Mouse (Mus musculus) yolk sac, embryonic 10.5 days (tissue): ENCODE measurements around the gene Adamts3.

Source experiments
- DNase-seq: peaks from one replicate; pipeline ENCODE4 v3.0.0-alpha.2; 2017; ENCODE audit warnings: low spot score

Gene Adamts3

DNA sequence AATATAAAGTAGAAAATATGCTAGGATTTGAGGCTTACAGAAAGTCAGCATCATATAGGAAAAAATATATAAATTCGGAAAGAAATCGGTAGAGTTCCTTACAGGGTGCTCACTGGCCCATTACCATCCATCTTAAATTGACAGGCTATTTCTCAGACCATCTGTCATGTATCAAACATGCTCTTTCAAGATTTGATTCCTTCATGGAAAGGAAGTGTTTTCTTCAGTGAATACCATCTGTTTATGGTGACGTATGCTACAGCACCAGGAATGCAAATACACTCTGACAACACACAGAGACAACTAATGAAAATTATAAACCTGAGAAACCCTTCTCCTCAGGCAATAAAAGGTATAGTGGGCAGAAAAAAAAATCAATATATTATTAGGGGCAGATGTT, 68.6 kb downstream of the Adamts3 start:
- no peak for DNase-seq

DNA sequence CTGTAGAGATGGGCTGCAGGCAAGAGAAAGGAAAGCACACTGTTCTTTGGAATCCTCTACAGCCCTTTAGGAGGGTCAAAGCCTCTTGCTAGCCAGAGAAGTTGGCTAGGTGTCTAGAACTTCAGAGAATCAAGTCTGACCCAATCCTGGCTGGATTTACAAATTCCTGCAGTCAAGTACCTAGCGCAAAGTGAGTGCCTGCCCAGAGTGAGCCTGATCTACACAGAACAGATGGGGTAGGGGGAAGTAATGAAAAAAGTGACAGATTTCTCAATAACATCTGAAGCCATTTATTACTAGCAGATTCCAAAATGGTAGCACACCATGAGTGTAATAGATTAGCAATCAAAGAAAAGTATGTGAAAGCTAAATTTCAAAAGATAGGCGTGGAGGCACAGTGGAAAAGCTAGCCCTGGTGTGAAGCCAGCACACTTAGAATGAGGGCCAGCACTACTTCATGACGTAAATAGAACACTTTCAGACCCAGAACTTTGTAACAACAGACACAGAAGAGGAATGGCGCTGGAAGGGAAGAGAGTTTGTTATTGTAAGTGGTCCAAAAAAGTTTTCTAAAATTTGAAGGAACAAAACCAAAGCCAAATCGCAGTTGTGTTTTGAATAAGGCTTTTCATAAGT, 82.8 kb downstream of the Adamts3 start:
- DNase-seq: no peak

DNA sequence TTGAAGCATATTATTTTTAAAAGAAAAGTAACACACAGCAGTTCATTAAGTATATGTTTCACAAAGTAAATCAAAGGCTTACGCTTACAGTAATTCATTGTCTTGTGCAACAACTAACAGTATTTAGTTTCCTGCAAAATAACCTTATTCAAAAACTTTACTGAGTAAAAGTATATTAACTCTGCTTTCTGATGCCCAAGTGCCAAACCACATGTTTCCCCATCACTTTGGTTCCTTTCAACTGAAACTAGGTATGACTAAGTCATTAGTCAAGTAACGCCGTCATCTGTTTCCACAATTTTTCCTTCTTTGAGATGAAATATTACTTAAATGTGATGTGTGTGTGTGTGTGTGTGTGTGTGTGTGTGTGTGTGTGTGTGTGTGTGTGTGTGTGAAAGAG, 89.4 kb downstream of the Adamts3 start:
- DNase-seq: no peak

DNA sequence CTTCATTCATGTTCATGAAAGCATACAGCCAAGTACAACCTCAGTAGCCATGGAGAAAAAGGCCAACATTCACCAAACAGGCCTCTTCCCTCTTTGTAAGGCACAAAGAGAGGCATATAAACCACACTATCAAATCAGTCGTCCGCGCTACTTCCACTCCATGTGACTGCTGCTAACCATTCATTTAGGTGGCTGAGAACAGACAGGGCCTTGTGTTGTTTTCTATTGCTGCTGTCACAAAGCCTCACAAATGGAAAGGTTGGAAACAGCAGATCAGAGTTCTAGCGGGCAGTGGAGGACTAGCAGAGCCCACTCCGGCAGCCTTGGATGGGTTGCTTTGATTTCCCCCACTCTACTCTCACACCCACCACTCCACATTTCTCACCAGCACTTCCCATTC, 98.5 kb downstream of the Adamts3 start:
- no peak for DNase-seq

DNA sequence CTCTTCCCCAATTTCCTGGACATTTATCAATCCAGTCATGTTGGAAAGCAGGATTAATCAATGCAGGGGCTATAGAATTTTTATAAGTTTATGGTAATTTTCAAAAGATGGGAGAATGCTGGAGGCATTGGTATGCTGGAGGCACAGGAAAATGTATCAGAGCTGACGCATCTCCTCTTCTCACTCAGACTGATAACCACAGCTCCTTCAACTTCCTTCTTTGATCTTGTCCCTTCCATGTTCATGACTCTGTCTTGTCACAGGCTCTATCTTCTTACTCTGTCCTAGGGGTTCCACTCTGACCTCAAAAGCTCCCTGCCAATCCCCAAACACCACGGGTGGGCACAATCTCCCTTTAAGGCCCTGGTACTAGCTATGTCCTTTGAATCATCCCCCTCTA, 103.3 kb downstream of the Adamts3 start:
- DNase-seq: no peak

DNA sequence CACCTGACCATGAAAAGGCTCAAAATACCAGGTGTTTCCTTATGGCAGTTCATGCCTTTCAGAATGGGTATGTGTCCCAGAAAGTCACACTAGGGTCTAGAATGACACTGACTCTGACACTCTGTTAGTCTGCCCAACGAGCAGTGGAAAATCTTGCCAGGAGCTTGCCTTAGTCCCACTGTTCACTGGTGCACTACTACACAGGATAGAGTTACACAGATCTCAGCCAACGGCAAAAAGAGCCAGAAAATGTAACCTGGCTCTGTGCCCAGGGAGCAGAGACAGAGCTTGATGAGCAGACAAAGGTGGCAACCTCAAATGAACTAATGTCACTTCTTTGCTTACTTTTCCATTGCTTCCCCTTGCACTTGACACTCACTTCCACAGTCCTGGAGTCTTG, 104.5 kb downstream of the Adamts3 start:
- DNase-seq: no peak

DNA sequence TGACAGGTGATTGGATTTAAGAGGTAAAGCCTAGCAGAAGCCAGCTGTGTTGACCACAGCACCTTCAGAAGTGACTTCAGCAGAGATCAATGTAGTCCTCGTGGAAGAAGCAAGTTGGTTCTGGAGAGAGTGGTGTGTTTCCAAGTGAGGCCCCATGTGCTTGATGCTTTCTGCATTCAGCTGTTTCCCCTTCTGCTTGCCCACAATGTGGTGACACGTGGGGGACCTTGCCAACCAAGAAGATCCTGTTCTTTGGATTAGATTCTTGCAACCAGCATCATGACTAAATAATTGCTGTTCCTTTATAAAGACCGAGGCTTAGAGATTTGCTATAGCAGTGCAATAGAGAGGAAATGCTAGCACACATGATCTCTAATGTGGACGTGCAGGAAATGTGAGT, 105.7 kb downstream of the Adamts3 start:
- DNase-seq: no peak

DNA sequence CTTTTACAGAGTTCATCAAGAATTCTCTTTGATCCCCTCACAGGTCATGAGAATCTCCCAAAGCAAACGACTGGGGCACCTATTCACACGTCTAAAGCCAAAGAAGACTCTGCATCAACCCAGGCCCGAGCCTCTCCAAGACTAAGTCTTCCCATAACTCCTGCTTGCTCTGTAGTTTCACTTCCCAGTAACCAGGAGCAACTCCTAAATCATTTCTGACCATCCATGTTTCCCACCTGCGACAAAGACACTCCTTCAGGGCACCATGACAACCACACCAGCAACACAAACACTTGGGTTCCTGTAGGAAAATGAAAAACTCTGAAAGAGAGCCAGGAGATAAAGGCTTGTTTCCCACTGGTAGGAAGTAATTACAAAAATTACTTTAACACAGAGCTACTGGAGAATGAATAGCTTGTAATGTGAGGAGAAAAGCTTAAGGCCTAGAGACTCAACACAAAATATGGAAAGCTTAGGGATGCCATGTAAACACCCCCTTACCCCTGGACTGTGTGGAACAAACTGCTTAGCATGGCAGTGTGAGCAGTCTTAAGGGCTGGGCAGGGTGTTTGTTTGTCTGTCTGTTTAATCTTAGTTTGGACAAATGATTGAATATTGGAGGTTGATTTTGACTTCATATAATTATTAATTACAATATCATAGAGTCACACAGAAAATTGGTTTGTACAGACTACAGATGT, 112.3 kb downstream of the Adamts3 start:
- DNase-seq: no peak

DNA sequence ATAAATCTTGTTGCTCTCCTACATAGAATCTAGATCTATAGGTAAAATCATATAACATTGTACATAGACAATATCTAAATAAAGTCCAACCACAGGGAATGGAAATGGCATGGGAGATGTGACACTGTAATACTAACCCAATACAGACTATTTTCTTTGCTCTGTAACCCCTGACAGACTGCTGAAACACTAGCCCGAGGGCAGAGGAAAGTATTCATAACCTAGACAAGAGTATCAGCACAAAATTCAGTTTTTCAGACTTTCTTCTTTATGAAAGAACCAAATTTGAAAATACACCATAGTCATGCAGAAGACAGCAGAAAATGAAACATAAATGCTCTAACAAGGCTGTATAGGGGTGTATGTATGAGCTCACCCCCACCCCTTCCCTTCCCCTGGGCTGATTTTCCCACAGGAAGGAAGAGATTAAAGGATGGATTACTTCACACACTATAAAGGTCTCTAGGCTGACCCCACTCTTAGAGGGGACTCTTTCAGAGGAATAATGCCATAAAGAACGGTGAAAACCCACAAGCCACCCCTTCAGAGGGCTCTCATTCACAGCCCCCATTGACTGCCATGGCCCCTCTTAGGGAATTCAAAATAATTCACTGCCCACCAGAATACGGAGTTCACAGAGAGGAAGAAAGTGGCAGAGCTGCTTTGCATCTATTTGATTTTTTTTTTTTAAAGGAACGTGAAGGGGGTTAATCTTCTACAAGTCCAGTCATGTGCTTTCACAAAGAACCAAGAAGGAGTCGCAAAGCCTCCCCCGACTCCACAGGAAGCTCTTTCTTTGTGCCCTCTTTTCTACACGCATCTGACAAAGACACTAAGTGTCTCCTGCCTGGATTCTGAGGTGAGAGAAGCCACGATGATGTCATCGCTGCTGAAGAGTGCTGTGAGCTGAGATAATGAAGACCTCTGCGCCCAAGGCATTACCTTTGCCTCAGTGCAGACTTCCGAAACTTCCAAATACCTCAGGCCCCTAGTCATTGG, 119.6 kb downstream of the Adamts3 start:
- peak; percentile 1 for DNase-seq

DNA sequence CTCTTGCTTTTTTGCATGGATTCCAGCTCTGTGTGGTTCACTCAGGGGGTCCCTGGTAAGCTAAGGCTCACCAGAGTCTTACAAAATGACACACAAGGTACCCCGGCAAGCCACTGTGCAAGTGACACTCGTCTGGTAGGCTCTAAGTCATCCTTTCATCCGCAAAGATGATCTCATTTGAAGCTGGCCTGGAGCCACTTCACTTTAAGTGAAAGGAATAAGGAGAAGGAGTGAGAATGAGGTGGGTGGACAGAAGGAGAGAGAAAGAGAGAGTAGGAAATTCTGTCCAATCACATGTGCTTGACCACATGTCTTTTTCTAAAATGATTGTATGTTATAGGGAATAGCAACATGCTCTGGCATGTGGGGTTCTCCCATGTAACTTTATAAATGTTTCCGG, 122.8 kb downstream of the Adamts3 start:
- no peak for DNase-seq

DNA sequence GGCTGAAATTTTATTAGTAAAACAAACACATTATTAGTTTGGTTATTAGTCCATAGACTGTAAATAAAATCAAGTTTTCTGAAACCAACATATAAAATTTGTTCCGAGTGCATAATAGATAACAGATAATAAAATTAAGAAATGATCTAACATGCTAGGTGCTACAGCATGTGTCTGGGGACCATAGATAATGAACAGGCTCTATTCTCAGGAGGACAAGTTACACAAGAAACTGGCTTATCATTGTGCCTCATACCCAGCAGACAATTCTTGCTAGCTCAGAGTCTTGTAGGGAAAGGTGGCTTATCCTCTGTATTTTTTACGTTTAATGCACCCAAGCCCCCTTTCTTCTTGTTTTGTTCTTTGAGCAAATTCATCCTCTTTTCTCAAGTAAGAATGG, 131.3 kb downstream of the Adamts3 start:
- DNase-seq: no peak

DNA sequence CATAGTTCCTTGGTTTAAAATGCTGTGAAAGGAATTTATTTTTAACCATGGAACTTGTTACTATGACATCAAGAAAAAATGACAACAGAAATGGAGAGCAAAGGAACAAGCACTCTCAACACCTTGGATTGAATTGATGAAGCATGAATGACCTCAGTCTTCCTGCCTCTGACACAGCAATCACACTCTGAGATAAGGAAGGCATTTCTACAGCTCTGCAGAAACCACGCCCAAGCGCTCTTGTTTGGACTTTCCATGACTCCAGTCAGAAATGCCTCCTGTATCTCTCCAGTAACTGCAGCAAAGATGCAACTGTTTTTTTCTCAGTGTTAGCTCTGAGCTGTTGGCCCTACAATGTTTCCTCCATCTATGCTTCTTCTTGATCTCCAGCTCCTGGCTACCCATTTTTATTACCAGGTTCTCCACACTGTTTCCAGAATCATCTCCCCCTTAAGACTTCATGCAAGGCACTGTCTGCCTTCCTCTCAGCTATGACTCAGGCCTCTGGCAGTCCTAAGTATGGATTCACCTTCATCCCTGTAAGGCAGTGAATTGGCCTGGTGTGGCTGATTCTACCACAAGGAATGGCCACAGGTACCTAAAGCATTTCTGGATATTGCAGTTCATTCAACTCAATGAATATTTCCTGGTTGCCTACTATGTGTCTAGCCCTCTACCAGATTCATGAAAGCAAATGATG, 134.8 kb downstream of the Adamts3 start:
- DNase-seq: peak; percentile 16

DNA sequence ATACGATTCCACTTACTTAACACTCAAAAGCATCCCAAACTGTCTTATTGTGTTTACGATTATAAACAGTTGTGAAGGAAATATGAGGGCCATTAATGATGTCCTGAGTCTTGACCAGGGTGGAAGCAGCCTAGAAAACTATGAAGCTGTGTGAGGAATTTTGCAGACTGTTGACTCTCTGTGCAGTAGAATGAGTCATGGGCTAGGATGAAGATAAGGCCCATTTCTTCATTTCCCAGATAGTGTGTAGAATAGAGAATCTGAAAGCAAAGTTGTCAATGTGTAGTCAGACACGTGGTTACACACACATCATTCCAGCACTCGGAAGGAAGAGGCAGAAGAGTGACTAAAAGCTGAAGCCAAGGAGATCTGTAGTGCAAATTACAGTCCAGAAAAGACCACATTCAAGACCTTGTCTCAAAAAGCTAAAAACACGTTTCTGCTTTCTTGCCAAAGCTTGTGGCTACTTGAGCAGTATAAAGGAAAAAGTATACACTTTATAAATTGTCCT, 135.9 kb downstream of the Adamts3 start:
- no peak for DNase-seq

DNA sequence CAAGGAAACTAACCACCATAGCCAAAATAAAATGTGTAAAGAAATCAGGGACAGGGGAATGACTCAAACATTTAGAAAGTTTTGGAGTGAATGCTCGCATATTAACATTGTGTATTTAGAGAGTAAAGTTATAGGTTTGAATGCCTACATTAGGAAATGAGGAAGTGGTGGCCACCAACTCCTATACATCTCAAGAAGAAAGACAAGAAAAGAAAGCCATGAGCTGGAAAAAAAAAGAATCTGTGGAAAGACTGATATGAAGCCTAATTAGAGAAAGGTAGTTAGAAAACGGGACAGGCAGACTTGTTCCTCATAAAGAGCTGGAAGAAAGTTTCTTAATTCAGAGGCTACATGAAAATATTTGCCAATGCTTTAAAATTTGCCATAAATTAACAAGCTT, 138.0 kb downstream of the Adamts3 start:
- DNase-seq: no peak

DNA sequence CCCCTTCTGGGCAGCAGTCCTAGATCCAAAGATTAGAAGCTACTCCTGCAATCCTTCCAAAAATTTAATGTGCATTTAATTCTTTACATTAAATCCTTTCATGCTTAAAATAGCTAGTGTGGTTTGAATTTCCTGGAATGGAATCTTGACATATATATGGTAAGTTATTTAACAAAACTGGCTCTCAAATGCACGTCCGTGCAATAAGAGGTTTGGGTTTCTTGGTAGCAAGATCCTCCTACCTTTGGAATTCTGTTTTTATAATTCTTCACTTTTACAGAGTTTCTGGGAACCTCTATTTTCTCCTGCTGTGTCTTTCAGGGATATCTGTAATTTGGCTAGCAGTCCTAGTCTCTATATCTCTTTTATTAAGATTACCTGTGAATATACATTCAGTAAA, 148.4 kb downstream of the Adamts3 start:
- no peak for DNase-seq

DNA sequence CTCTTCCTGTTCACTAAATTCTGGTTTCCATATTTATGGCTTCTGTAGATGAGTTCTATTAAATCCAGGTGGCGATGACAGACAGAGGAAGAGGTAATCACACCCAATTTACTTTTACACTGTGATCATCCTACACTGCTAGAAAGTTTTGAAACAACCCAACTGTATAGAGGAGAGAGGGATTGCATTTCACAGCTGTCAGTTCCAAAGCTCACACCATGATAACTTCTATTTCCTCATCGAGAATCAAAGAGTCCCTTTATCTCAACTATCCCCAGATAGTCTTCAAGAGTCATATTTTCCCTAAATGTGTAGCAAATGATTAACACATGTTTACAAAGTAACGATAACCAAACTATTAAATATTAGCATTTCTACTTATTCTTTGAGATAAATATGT, 152.7 kb downstream of the Adamts3 start:
- DNase-seq: no peak

DNA sequence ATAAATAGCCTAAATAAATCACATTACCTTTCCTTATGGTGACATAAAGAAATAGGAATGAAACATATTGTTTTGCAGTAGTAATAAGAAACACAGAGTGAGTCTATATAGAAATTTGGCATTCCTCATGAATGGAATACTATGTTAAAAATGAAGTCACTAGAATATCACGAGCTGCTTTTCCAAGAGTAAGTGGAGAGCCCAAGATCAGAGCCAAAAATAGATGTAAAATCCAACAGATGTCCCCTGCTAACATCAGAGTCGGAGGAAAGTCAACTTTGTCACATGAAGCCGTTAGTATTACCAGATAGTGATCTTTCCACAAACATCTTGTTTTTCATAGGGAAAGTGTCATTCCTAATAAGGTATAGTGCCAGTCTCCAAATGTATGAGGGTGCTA, 155.0 kb downstream of the Adamts3 start:
- no peak for DNase-seq

DNA sequence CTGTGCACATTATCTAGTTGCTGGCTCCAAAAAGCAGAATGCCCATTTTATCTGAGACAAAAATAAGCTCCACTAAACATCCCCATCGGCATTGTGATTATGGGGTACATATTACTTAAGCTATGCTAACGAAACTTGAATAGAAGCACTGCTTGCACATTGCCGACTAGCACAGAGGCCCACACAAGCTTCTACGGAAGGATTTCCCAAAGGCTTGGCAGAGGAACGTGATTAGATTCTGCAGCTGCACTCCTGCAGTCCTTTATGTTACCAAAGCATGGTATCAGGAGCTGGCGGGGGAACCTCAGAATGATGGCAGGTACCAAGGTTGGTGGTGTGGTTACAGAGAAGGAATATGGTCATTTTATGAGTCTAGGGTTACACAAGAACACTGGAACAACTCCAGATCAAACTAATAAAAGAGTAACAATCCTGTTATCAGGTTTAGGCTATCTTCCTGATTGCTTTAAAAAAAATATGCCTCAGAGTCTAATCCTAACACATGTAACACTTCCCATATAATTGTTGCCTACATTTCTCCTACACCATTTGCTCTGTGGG, 155.6 kb downstream of the Adamts3 start:
- DNase-seq: no peak

DNA sequence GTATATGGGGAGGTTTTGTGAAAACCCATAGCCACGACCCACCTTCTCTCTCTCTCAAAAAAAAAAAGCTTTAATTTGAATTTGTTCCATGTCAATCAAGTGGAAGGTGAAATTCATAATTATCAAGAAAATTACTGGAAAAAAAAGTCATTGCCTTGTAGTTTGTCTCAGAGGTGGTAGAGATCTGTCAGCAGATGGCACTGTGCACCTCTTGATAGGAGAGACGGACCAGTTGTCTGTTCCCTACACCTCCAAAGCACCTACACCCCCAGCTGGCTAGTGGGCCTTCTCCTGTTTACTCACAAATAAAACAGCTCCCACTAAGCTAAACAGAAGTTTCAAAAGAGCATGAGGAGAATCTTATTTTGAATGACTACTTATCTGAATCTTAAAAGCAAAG, 168.6 kb downstream of the Adamts3 start:
- no peak for DNase-seq

DNA sequence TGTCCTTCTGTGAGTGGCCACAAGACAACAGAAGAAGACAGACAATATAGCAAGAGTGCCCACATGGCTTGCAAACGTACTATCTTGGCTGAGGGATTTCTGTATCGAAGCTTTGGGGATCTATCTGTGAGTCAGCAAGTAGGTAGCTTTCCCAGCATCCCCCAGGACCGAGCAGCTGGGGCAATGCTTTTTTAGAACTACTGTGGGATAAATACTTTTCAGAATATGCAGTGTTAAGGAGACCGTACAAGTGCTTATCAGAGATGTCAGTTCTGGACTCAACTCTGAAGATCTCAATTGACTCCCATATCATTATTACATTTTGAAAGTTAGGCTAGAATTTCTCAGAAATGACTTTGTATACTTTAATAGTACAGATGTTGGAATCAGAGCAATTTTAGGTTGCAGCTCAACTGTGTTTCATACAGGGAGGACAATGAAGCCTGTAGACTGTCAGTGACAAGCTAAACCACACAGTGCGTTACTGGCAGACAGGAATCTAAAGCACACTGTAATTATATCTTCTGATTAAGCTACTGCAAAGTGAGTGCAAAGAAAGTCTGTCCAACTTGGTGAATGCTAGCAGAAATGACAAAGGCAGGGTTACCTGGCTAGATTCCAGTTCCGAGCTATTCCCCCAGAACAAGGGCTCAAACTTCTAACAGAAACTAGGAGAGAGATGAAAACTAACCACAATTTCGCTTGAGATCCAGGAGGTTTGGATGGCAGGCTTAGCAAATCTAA, 171.8 kb downstream of the Adamts3 start:
- DNase-seq: no peak

DNA sequence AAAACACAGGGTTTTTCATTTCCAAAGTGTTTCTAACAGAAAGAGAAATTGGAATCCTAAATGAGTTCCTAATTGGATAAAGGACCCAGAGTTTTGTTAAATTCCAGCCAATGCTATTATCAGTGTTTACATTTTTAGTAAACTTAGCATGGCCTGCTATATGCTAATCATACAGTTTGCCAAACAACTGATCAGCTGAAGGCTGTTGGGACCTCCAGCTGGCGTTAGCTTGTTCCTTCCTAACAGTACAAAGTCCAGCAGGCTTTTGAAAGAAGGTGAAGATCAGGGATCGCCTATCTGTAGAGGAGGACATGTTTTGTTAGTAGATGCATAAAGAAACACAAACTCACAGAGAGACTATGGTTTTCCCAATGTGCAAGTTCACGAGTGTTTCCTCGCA, 173.7 kb downstream of the Adamts3 start:
- DNase-seq: peak; percentile 2
